Mouse (Mus musculus) hindbrain, postnatal 0 days (tissue): ENCODE results near the gene Plpp2. TPM values are rescaled to one million over a fixed set of nuclear protein-coding genes. Genes with fewer than 3 reads are reported as not detected.

Experiments
- ATAC-seq: fragments of 200-750 bp; cut with Nextera tagmentation; 2 replicates; pipeline ENCODE4 v1.8.0; 2017; ENCODE audit warnings: mild to moderate bottlenecking, moderate TSS enrichment, moderate library complexity
- DNase-seq: peaks from one replicate; pipeline ENCODE4 v3.0.0-alpha.2; 2015; ENCODE audit warnings: low spot score
- H3K27ac ChIP-seq: fragments of 300-500 bp; sonication (generic); 2 replicates; pipeline ENCODE4 v1.5.1; 2014; ENCODE audit warnings: mild to moderate bottlenecking
- H3K27me3 ChIP-seq: fragments of 300-500 bp; sonication (generic); 2 replicates; pipeline ENCODE4 v1.6.1; 2014; ENCODE audit warnings: low read length, mixed read lengths; ENCODE audit not compliant: insufficient read depth
- H3K36me3 ChIP-seq: fragments of 300-500 bp; sonication (generic); 2 replicates; pipeline ENCODE4 v1.6.1; 2014; ENCODE audit warnings: low read length, mixed read lengths; ENCODE audit not compliant: insufficient read depth
- H3K4me1 ChIP-seq: fragments of 300-500 bp; sonication (generic); 2 replicates; pipeline ENCODE4 v1.6.1; 2014; ENCODE audit warnings: antibody characterized with exemption, low read length, mixed read lengths; ENCODE audit not compliant: insufficient read depth
- H3K4me2 ChIP-seq: fragments of 300-500 bp; sonication (generic); 2 replicates; pipeline ENCODE4 v1.6.1; 2014; ENCODE audit warnings: low read depth, mild to moderate bottlenecking, low read length, moderate library complexity, mixed read lengths
- H3K4me3 ChIP-seq: fragments of 300-500 bp; sonication (generic); 2 replicates; pipeline ENCODE4 v1.5.1; 2014; ENCODE audit warnings: low read length
- H3K9ac ChIP-seq: fragments of 300-500 bp; sonication (generic); replicated peaks from 2 replicates; pipeline ENCODE4 v1.6.1; 2014; ENCODE audit warnings: mild to moderate bottlenecking, low read length, moderate library complexity, mixed read lengths
- H3K9me3 ChIP-seq: fragments of 300-500 bp; sonication (generic); 2 replicates; pipeline ENCODE4 v1.6.1; 2016; ENCODE audit warnings: low read length, mixed read lengths
- CTCF ChIP-seq: IDR thresholded peaks from 2 replicates; pipeline ENCODE4 v1.5.1; 2016; ENCODE audit warnings: antibody characterized with exemption, control low read depth, low read depth
- WGBS: fragments of 180-500 bp; shearing (Covaris S2); extraction: QIAGEN DNeasy Blood & Tissue Kit; methylation state at CpG from one replicate; pipeline ENCODE4 v1.1.7; 2014; 5-methylcytosine and 5-hydroxymethylcytosine counted together
- polyA plus RNA-seq: library from polyadenylated mRNA; unstranded; fragments of >200 nt; fragmentation: Nextera tagmentation; extraction: Ambion mirVana; gene quantifications from 2 replicates; pipeline ENCODE4 v1.2.1, GENCODE M21; 2015
- total RNA-seq: library from RNA; depleted of rRNA; stranded (reverse); fragments of >200 nt; gene quantifications from 2 replicates; pipeline ENCODE4 v1.2.3, GENCODE M21; 2014

Plpp2 gene
- total and polyA plus RNA-seq, 2 experiments from 2014 or later, result 17.7 to 30.3 TPM

- H3K4me3 ChIP-seq, result no peak overlapping the region
- no peak for ATAC-seq
- TF ChIP-seq CTCF, result no peak
Observed at GRCm38 (mm10) chr10:79553176-79553575, 19.6 kb upstream of the Plpp2 start.

GRCm38 (mm10) chr10:79552531-79552930 is 18.9 kb upstream of the Plpp2 start:
- H3K4me1 ChIP-seq, result peaks cover 22% of the 10 kb centered on the region
- no peak for ATAC-seq
- TF ChIP-seq CTCF, result no peak
- WGBS, result 80% methylated on average over 8 of the region's 8 CpGs
- H3K27ac ChIP-seq, result no peak overlapping the region
- H3K36me3 ChIP-seq, result peaks cover 26% of the 10 kb centered on the region
- DNase-seq, result no peak
- no peaks in the 10 kb centered on the region for H3K27me3 ChIP-seq
- no peak overlapping the region for H3K4me2 ChIP-seq
- no peaks in the 10 kb centered on the region for H3K9me3 ChIP-seq
- H3K9ac ChIP-seq, result no peak overlapping the region
- H3K4me3 ChIP-seq, result no peak overlapping the region

More at GRCm38 (mm10) chr10:79553176-79553575, 19.6 kb upstream of the Plpp2 start:
- Histone ChIP-seq H3K27me3 (no peaks in the 10 kb centered on the region), H3K4me1 (peaks cover 22% of the 10 kb centered on the region), H3K9me3 (no peaks in the 10 kb centered on the region), H3K36me3 (peaks cover 21% of the 10 kb centered on the region), H3K27ac (no peak overlapping the region), H3K9ac (no peak overlapping the region), H3K4me2 (peak overlapping the region; percentile 94; the same call in 1 of the 2 replicates)
- no peak for DNase-seq
- 89% methylated on average over 6 of the region's 6 CpGs for WGBS

- no peak overlapping the region for H3K9ac ChIP-seq
- H3K4me1 ChIP-seq, result peaks cover 19% of the 10 kb centered on the region
- H3K27ac ChIP-seq, result no peak overlapping the region
- DNase-seq (no peak), ATAC-seq (no peak)
- H3K4me3 ChIP-seq, result no peak overlapping the region
- H3K4me2 ChIP-seq, result no peak overlapping the region
- no peak for TF ChIP-seq CTCF
- H3K9me3 ChIP-seq, result no peaks in the 10 kb centered on the region
- H3K27me3 ChIP-seq, result no peaks in the 10 kb centered on the region
- H3K36me3 ChIP-seq, result peaks cover 42% of the 10 kb centered on the region
- whole genome bisulfite sequencing, result 85% methylated on average over 9 of the region's 9 CpGs
Observed at GRCm38 (mm10) chr10:79550366-79550765, 16.8 kb upstream of the Plpp2 start.

- ATAC-seq, result no peak
- no peak for TF ChIP-seq CTCF
- Histone ChIP-seq H3K27ac (no peak overlapping the region), H3K4me2 (no peak overlapping the region), H3K36me3 (peaks cover 54% of the 10 kb centered on the region), H3K4me1 (peaks cover 13% of the 10 kb centered on the region), H3K27me3 (no peaks in the 10 kb centered on the region), H3K9ac (no peak overlapping the region), H3K4me3 (no peak overlapping the region), H3K9me3 (no peaks in the 10 kb centered on the region)
- WGBS, result 97% methylated on average over 18 of the region's 18 CpGs
- DNase-seq, result no peak
Observed at GRCm38 (mm10) chr10:79548971-79549723, 15.6 kb upstream of the Plpp2 start.

GRCm38 (mm10) chr10:79548546-79548945 is 14.9 kb upstream of the Plpp2 start:
- WGBS, result 94% methylated on average over 5 of the region's 5 CpGs
- H3K27ac ChIP-seq, result no peak overlapping the region
- TF ChIP-seq CTCF, result no peak
- H3K4me2 ChIP-seq, result no peak overlapping the region
- no peaks in the 10 kb centered on the region for H3K9me3 ChIP-seq
- H3K4me1 ChIP-seq, result peaks cover 7% of the 10 kb centered on the region
- no peak overlapping the region for H3K4me3 ChIP-seq
- H3K36me3 ChIP-seq, result peaks cover 58% of the 10 kb centered on the region
- DNase-seq (no peak), ATAC-seq (no peak)
- no peak overlapping the region for H3K9ac ChIP-seq
- H3K27me3 ChIP-seq, result no peaks in the 10 kb centered on the region

GRCm38 (mm10) chr10:79547148-79547675 is 13.6 kb upstream of the Plpp2 start:
- H3K4me1 ChIP-seq, result no peaks in the 10 kb centered on the region
- H3K27ac ChIP-seq, result no peak overlapping the region
- peaks cover 70% of the 10 kb centered on the region for H3K36me3 ChIP-seq
- H3K9me3 ChIP-seq, result no peaks in the 10 kb centered on the region
- H3K27me3 ChIP-seq, result no peaks in the 10 kb centered on the region
- TF ChIP-seq CTCF, result no peak
- no peak overlapping the region for H3K4me2 ChIP-seq
- DNase-seq (no peak), ATAC-seq (no peak)
- H3K9ac ChIP-seq, result no peak overlapping the region
- H3K4me3 ChIP-seq, result no peak overlapping the region
- WGBS, result 86% methylated on average over 5 of the region's 5 CpGs

- WGBS, result 93% methylated on average over 11 of the region's 11 CpGs
- no peak for TF ChIP-seq CTCF
- DNase-seq (no peak), ATAC-seq (no peak)
- Histone ChIP-seq H3K4me3 (no peak overlapping the region), H3K9ac (no peak overlapping the region), H3K9me3 (no peaks in the 10 kb centered on the region), H3K36me3 (peaks cover 71% of the 10 kb centered on the region), H3K4me1 (no peaks in the 10 kb centered on the region), H3K27me3 (no peaks in the 10 kb centered on the region), H3K4me2 (no peak overlapping the region), H3K27ac (no peak overlapping the region)
Observed at GRCm38 (mm10) chr10:79546483-79546882, 12.9 kb upstream of the Plpp2 start.
